Mouse (Mus musculus) stomach, postnatal 0 days (tissue): ENCODE measurements around the gene Coro2b.

Experiments
- CTCF ChIP-seq: IDR thresholded peaks from 2 replicates; pipeline ENCODE4 v1.5.1; 2016; ENCODE audit warnings: antibody characterized with exemption, low read depth, mild to moderate bottlenecking, moderate library complexity
- EP300 ChIP-seq: optimal IDR thresholded peaks from 2 replicates; pipeline ENCODE3; 2016; ENCODE audit warnings: antibody characterized with exemption

DNA sequence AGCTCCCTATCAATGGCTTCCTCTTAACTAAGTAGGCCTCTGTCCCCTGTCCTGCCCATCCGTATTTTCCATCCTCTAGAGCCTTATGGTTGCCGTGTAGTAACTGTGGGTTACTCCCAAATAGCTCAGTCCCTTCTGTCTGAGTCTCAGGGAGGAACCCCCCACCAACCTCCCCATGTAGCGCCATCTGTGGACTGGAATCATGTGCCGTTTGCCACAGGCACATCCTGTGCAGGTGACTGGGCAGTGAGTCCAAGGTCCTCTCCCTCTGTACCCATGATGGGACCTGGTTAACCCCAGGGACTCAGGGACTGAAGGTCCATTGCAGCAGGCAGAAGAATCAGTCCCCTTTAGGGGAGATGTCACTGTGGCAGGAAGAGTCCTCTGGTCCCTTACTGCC lies 106.1 kb downstream of the Coro2b start:
- TF ChIP-seq CTCF (no peak), EP300 (no peak)
